Mouse (Mus musculus) CH12.LX (cell line): ENCODE data around the gene Slc23a4.

Source experiments
- CTCF ChIP-seq, 2 experiments: IDR thresholded peaks in 1 of 2; conservative IDR thresholded peaks in 1 of 2; 2 replicates each; pipeline ENCODE4 v1.5.1; 2011 to 2012; ENCODE audit warnings: low read depth in 2 of 2, low read length in 2 of 2, improper control_type of control experiment in 1 of 2, inconsistent platforms in 1 of 2, mild to moderate bottlenecking in 1 of 2, moderate library complexity in 1 of 2
- POLR2A ChIP-seq: IDR thresholded peaks from 2 replicates; pipeline ENCODE4 v1.6.1; 2011; ENCODE audit warnings: low read depth, mild to moderate bottlenecking, improper control_type of control experiment, low read length
- ZMIZ1 ChIP-seq: IDR thresholded peaks from 2 replicates; pipeline ENCODE4 v1.6.1; 2012; ENCODE audit warnings: low read depth, mild to moderate bottlenecking, inconsistent platforms, low read length, improper control_type of control experiment

- no peak for TF ChIP-seq POLR2A
- TF ChIP-seq CTCF (conservative IDR thresholded peaks at IDR 0.05 in 1 of 2, IDR thresholded peaks at IDR 0.05 in 1 of 2; ENCODE audit: low read depth in 2 of 2, low read length in 2 of 2): no peak
- no peak for TF ChIP-seq ZMIZ1
Measured at GRCm38 (mm10) chr6:35033341-35033740, 45.1 kb upstream of the Slc23a4 start.
